Mouse (Mus musculus): ENCODE results near the gene Dcun1d5. TPM values are rescaled to one million over a fixed set of nuclear protein-coding genes. Genes with fewer than 3 reads are reported as not detected.

Dcun1d5 gene
- polyA plus RNA-seq, 1 experiment = 121 TPM

- Histone ChIP-seq H3K27ac (ENCODE audit: insufficient read depth, low read length) (no peak overlapping the region), H3K4me1 (ENCODE audit: control insufficient read depth, insufficient read depth, low read length) (no peaks in the 10 kb centered on the region), H3K4me3 (ENCODE audit: insufficient read depth, low read length) (no peak overlapping the region)
- TF ChIP-seq CTCF (IDR thresholded peaks at IDR 0.05; ENCODE audit: borderline replicate concordance, insufficient read depth, low read length) (no peak), POLR2A (IDR thresholded peaks at IDR 0.05; ENCODE audit: low read depth, low read length) (no peak)
Measured at GRCm38 (mm10) chr9:7216240-7216639, 31.9 kb downstream of the Dcun1d5 start.

GRCm38 (mm10) chr9:7221024-7221423 lies 36.7 kb downstream of the Dcun1d5 start:
- no peak overlapping the region for H3K27ac ChIP-seq (ENCODE audit: insufficient read depth, low read length)
- no peaks in the 10 kb centered on the region for H3K4me1 ChIP-seq (ENCODE audit: control insufficient read depth, insufficient read depth, low read length)
- TF ChIP-seq CTCF (IDR thresholded peaks at IDR 0.05; ENCODE audit: borderline replicate concordance, insufficient read depth, low read length) (no peak), POLR2A (IDR thresholded peaks at IDR 0.05; ENCODE audit: low read depth, low read length) (no peak)
- H3K4me3 ChIP-seq (ENCODE audit: insufficient read depth, low read length) = no peak overlapping the region

- no peaks in the 10 kb centered on the region for H3K4me1 ChIP-seq (ENCODE audit: control insufficient read depth, insufficient read depth, low read length)
- no peak overlapping the region for H3K27ac ChIP-seq (ENCODE audit: insufficient read depth, low read length)
- no peak for TF ChIP-seq CTCF (IDR thresholded peaks at IDR 0.05; ENCODE audit: borderline replicate concordance, insufficient read depth, low read length)
- TF ChIP-seq POLR2A (IDR thresholded peaks at IDR 0.05; ENCODE audit: low read depth, low read length) = no peak
- H3K4me3 ChIP-seq (ENCODE audit: insufficient read depth, low read length) = no peak overlapping the region
Measured at GRCm38 (mm10) chr9:7221460-7221859, 37.1 kb downstream of the Dcun1d5 start.

GRCm38 (mm10) chr9:7238619-7239018 lies 54.3 kb downstream of the Dcun1d5 start:
- no peak overlapping the region for H3K4me3 ChIP-seq (ENCODE audit: insufficient read depth, low read length)
- TF ChIP-seq CTCF (IDR thresholded peaks at IDR 0.05; ENCODE audit: borderline replicate concordance, insufficient read depth, low read length) (no peak), POLR2A (IDR thresholded peaks at IDR 0.05; ENCODE audit: low read depth, low read length) (no peak)
- no peaks in the 10 kb centered on the region for H3K4me1 ChIP-seq (ENCODE audit: control insufficient read depth, insufficient read depth, low read length)
- H3K27ac ChIP-seq (ENCODE audit: insufficient read depth, low read length) = no peak overlapping the region

GRCm38 (mm10) chr9:7239967-7240366 lies 55.6 kb downstream of the Dcun1d5 start:
- H3K4me3 ChIP-seq (ENCODE audit: insufficient read depth, low read length) = no peak overlapping the region
- TF ChIP-seq CTCF (IDR thresholded peaks at IDR 0.05; ENCODE audit: borderline replicate concordance, insufficient read depth, low read length) = no peak
- no peak for TF ChIP-seq POLR2A (IDR thresholded peaks at IDR 0.05; ENCODE audit: low read depth, low read length)
- no peak overlapping the region for H3K27ac ChIP-seq (ENCODE audit: insufficient read depth, low read length)
- no peaks in the 10 kb centered on the region for H3K4me1 ChIP-seq (ENCODE audit: control insufficient read depth, insufficient read depth, low read length)

DNA sequence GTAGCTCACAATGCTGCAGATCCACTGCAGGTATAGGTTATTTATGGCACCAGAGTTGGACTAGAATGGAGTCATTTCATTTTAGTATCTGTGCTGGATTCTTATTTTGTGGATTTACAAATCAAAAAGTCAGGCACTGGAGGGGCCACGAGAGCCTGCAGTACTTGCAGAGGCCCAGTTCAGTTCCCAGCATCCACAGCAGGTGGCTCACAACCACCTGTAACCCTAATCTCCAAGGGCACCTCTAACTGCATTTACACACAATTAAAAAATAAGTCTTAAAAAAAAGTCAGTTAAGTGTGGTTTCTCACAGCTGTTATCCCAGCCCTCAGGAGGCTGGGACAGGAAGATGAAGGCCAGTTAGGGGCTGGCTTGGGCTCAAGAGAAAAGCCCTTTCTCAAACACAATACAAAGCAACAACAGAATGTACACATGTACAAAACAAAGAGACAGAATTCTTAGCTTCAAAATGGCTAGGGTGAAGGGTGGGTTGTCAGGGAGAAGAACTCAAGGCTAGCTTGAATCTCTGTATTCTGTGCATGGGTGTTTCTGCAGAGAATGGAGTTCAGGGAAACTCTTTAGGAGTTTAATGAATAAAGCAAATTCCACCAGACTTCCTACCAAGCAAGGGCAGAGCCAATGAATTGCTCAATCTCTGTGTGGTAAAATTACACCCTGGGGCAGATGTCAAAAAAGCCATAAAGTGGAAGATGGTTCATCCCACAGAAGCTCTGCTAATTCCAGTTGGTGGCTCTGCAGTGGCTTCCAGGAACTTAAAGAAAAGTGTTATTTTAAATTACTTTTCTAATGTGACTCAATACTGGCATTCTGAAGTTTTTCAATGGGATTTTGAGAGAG lies 68.7 kb downstream of the Dcun1d5 start:
- no peaks in the 10 kb centered on the region for H3K4me1 ChIP-seq (ENCODE audit: control insufficient read depth, insufficient read depth, low read length)
- TF ChIP-seq POLR2A (IDR thresholded peaks at IDR 0.05; ENCODE audit: low read depth, low read length) = no peak
- no peak for TF ChIP-seq CTCF (IDR thresholded peaks at IDR 0.05; ENCODE audit: borderline replicate concordance, insufficient read depth, low read length)

More for the DNA sequence above, 68.7 kb downstream of the Dcun1d5 start:
- H3K4me3 ChIP-seq (ENCODE audit: insufficient read depth, low read length) = no peak overlapping the region
- H3K27ac ChIP-seq (ENCODE audit: insufficient read depth, low read length) = no peak overlapping the region

Other genes with a start within 250 kb of the Dcun1d5 start
- gene Dync2h1, start 74 bp upstream of the Dcun1d5 start, polyA plus RNA-seq (2011; ENCODE audit: insufficient read length, low read depth, missing spikeins) = 6.6 and 8.6 TPM in 2 replicates
- gene Mmp13, start 88.0 kb downstream of the Dcun1d5 start, polyA plus RNA-seq (2011; ENCODE audit: insufficient read length, low read depth, missing spikeins) = 10.5 and 17.7 TPM in 2 replicates
- gene Mmp12, start 159.9 kb downstream of the Dcun1d5 start, polyA plus RNA-seq (2011; ENCODE audit: insufficient read length, low read depth, missing spikeins) = 0.55 and 2.9 TPM in 2 replicates
- gene Mmp1b, start 203.5 kb downstream of the Dcun1d5 start, polyA plus RNA-seq (2011; ENCODE audit: insufficient read length, low read depth, missing spikeins) = not detected in 2 replicates

Measured in embryonic fibroblast, embryonic 13.5 days (primary cell).